Mouse (Mus musculus): ENCODE measurements around the gene Slc29a3.
"Not testable (repeated sequence)": the region's sequence is repeated elsewhere in the genome, so short reads cannot be mapped to it uniquely, and the experiment has no call there.

Gene Slc29a3

DNA sequence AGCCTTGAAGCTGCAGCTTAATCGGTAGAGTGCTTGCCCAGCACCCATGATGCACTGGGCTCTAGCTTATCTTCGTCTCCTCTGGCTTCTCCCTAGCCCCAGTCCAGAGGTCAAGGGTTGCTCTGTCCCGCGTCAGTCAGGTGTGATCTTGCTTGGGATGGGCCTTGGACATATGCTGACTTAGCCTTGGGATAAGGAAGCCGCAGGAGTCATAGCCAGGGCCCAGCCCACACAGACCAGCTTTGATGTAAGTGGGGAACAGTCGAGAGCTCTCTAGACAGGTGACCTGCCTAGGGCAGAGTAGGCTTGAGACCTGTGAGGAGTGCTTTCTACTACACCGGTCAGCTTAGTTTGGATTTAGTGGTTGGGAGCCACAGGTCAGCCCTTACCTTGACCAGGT is 14.8 kb upstream of the Slc29a3 start:
- DNase-seq (ENCODE audit: low read depth, low spot score) = no peak

DNA sequence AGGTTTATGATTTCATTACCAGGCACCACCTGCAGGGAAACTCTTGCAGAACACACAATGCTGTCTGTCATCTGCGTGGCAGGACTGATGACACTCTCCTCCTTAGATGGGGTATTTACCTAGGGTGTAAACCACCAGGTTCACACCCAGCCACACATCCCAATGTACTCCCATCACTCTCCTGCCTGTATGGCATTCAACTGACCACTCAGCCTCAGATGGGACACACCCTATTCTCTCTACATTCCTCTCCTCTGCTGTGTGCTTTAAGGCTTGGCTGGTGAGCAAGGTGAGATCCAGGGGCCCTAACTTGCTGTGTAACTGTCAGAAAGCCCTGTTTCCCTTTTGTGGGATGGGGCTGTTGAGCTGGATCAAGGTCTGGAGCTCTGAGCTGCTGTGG is 9.5 kb upstream of the Slc29a3 start:
- DNase-seq (ENCODE audit: low read depth, low spot score) = no peak

DNA sequence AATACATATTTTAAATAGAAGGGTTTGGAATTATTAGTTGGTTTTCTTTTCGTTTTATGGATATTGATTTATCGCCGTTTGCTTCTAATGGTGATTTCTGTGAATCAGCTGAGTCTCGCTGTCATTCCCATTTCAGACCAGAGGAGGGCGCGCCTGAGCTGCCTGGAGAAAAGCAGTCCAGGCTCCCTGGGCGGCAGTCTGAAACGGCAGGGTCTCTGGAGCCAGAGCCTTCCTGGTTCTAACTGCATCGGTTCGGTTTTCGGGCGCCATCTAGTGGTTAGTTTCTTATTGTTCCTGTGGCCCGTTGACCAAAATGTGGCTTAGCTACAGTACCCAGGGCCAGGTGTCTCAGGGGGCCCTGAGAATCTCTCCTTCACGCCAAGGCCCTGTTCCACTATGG is 7.8 kb upstream of the Slc29a3 start:
- DNase-seq (ENCODE audit: low read depth, low spot score) = peak; percentile 98

DNA sequence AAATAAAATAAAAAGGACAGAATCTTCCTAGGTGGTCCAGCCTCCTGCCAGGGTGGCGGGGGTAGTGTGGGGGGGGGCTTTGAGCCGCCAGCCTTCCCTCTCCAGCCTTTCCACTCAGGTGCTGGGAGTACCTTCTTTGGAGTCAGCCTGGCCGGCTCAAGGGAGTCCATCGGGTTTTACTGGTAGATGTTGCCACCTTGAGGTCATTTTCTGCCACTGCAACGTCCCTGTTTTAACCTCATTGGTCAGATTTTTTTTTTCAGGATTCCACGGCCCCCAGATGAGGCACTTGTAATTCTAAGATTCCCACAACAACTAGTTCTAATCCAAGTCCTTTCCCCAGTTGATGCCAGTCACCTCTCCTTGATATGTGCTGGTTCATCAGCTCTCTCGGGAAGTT is 4.4 kb upstream of the Slc29a3 start:
- DNase-seq (ENCODE audit: low read depth, low spot score) = peak; percentile 81

DNA sequence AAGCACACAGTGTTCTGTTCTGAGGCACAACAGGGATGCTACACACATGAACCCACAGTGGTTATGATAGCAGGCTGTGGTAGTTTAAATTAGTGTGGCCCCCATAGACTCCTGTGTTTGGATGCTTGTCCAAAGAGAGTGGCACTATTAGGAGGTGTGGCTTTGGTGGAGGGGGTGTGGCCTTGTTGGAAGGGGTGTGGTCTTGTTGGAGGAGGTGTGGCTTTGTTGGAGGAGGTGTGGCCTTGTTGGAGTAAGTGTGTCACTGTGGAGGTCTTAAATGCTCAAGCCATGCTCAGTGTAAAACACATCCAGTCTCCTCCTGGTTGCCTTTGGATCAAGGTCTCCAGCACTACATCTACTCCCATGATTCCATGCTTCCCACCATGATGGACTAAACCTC is 3.6 kb upstream of the Slc29a3 start:
- no peak for DNase-seq (ENCODE audit: low read depth, low spot score)

DNA sequence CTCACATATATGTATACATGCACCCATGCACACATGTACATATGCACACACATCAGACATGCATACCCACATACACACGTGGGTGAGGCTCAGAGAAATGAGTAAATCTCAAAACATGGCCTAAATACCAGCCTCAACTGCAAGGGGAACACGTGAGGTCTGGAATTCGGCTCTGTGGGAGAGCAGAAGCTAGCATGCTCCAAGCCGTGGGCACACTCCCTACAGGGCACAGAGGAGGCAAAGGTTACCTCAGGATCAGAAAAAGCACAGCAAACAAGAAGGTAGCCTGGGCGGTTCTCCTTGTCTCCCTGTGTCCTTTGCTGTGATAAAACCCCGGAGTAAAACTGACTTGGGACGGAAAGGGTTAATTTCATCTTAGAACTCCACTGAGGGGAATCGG is 1.3 kb upstream of the Slc29a3 start:
- no peak for DNase-seq (ENCODE audit: low read depth, low spot score)

DNA sequence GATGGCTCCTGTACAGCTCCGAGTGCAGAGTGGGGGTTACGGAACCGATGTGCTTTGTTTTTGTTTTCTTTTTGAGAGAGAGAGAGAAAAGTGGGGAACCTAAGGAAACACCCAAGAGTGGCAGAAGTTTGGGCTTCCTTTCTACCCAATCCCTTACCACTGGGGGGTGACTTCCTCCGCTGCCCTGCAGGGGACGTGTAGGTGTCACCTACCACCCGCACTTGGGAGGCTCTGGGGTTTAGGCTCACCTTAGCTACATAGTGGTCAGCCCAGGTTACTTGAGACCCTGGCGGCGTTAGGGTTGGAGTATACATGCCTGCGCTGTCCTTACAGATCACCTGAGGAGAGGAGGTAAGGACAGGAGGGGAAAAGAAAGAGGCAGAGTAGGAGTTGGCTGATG is 667 bp upstream of the Slc29a3 start:
- DNase-seq (ENCODE audit: low read depth, low spot score) = no peak

DNA sequence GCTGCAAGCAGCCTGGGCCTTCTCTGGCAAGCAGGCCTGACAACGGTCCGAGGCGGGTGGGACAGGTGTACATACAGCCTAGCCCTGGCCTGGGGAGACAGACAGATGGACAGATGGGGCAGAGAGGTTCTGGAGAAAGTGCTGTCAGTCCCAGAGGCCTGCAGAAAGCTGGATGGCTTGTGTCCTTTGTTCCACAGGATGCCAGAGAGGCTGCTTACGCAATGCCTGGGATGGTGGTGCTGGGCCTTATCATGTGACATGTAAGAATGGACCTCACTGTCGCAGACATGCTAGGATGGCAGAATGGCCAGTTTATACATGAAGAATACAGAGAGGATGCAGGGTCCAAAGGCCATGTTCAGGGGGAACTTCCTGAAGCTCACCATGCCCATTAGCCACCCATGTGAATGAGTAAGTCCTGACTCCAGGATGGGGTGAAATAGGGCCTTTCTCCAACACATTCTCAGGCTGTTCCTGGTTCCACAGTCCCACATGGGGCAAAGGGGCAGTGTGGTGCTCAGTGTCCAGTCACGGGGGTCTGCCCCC is 4.9 kb downstream of the Slc29a3 start:
- DNase-seq (ENCODE audit: low read depth, low spot score) = peak; percentile 58

DNA sequence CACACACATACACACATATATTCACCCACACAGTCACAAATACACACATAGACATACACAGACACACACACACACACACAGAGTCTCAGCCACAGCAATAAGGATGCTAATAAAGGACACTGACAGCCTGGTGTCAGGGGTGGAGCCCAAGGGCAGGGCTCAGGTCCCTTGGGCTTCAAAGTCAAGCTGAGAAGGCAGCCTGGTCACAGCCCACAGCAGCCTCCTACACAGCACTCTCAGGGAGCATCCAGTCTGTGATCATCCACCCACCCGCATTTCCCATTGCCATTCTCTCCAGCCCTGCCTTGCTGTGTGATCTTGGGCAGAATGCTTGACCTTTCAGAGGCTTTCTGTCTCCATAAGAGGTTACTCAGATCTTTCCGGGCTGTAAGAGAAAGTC is 6.1 kb downstream of the Slc29a3 start:
- peak; percentile 16 for DNase-seq (ENCODE audit: low read depth, low spot score)

DNA sequence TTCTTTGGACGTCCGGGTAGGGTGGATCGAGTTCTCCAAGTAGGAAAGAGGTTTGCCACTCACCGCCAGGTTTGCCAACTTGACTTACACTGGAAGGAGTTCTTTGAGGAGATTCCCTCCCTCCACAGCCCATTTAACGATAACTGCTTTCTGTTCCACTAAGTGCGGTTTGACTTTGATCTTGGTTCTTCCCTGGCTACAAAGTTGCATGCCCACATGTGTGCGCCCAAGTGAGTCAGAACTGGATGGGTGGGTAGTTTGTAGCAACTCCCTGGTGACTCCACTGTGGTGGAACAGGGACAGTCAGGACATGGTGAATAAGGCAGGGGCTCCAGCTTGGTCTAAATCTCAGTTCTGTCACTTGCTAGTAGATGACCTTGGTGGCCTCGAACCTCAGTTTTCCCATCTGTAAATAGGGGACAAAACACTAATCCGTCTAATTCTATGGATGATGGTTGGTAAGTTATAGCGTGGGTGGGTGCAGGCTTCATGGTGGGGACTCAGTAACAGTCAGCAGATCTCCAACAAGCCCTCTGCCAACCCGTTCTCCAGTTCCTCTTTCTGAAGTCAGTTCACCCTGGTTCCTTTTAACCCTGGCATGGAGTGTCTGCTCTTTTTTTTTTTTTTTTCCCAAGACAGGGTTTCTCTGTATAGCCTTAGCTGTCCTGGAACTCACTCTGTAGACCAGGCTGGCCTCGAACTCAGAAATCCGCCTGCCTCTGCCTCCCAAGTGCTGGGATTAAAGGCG is 7.9 kb downstream of the Slc29a3 start:
- DNase-seq (ENCODE audit: low read depth, low spot score) = peak; percentile 30

DNA sequence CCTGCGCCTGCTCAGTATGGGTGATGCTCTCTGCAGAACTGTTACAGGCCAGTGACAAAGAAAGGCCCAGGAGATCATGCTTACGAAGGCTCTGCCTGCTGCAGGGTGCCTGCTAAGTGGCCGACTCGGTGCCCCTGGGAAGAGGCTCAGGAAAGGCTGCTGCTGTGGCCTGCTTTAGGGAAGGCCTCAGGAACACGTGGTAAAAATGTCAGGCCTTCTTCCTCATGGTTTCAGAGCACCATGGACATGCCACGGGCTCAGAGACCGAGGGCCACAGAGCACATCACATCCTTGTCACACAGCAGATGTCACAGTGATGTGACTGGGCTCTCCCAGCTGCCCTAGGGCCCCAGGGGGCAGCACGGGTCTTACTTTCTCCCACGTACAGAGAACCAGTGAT is 8.9 kb downstream of the Slc29a3 start:
- no peak for DNase-seq (ENCODE audit: low read depth, low spot score)

DNA sequence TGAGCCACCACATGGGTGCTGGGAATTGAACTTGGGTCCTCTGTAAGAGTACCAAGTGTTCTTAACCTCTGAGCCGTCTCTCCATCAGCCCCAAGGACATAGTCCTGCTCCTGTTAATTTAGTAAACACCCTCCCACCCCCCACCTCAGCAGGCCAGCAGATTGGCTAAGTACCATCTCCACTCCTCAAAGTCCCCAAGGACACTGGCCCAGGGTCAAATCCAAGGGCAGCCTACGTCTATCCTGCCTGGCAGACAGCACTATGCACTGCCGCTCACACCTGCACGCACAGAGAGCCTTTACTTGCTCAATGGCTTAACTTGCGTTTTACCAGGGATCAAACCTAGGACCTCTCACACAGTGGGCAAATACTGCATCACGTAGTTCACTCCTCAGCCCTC is 9.7 kb downstream of the Slc29a3 start:
- no peak for DNase-seq (ENCODE audit: low read depth, low spot score)

DNA sequence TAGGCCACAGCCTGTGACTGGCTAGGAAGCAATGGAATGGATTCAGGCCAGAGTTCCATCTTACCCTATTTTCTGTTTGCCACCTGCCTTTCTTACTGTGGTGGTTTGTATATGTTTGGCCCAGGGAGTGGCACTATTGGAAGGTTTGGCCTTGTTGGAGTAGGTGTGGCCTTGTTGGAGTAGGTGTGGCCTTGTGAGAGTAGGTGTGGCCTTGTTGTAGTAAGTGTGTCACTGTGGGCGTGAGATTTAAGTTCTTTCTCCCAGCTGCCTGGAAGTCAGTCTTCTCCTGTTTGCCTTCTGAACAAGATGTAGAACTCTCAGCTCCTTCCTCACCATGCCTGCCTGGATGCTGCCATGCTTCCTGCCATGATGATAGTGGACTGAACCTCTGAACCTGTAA is 10.3 kb downstream of the Slc29a3 start:
- not testable (repeated sequence) for DNase-seq (ENCODE audit: low read depth, low spot score)

DNA sequence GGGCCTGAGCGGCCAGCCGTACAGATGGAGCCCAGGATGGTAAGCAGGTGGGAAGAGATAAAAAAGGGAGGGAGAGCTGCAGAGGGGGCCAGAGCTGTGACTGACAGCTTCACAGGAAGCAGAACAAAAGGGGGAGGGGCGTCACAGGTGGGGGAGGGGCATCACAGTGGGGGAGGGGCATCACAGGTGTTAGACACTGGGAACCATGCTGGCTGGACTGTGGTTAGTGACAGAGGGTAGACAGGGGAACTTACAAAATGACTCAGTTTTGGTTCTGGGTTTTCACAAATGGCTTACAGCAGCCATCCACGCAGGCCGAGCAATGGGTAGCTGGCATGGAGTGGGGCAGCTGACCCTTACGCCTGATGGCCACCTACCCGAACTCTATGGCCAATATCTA is 11.2 kb downstream of the Slc29a3 start:
- DNase-seq (ENCODE audit: low read depth, low spot score) = no peak

DNA sequence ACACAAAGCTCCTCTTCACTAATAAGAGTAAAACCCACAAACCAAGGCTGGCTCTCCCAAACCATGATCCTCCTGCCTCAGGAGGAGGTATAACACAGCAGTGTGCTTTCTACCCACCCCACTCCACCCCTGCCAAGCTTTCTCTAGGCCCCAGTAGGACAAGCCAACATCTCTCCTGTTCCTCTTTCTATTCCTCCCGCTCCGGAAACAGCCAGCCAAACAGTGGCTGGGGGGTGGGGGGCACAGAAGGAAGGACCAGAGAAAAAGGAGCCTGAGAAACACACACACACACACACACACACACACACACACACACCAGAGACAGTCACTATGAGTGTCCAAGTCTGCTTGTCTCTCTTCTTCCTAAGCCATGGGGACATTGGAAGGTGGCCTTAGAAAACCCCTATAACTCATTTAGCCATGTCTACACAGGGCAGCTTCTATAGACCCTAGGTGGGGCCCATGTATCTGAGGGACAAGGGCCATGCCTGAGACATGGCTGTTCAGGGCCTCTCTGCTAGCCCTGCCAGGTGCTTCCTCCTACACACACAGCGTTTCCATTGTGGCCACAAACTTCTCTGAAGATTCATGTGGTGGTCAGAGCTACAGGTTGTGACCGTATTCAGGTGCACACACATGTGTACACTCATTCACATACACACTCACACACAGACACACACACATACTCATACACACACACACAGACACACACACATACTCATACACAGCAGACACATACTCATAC is 12.8 kb downstream of the Slc29a3 start:
- DNase-seq (ENCODE audit: low read depth, low spot score) = peak; percentile 36

DNA sequence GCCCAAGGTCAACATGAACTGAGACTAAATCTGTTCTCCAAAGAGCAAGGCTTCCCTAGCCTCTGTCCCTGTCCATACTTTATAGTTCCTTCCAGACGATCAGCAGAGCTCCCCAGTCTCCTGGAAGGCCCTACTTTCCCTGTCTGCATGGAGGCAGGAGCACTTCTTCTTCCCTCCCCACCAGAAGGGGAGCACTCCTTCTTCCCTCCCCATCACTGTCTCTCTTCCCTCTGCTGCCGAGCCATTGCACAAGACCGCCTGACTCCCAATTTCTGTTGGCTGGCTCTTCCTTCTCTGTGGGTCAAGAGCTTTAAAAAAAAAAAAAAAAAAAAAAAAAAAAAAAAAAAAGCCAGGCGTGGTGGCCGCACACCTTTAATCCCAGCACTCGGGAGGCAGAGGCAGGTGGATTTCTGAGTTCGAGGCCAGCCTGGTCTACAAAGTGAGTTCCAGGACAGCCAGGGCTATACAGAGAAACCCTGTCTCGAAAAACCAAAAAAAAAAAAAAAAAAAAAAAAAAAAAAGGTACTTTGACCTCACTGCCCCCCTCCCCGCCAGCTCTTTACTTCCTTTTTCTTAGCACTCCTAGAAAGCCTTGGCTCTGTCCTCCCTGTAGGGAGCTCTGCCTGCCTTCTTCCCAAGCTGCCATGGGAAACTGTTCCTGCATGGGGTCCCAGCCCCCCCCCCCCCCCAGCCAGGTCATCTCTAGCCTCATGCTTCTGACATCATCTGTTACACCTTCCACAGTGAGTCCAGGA is 14.5 kb downstream of the Slc29a3 start:
- peak; percentile 43 for DNase-seq (ENCODE audit: low read depth, low spot score)

DNA sequence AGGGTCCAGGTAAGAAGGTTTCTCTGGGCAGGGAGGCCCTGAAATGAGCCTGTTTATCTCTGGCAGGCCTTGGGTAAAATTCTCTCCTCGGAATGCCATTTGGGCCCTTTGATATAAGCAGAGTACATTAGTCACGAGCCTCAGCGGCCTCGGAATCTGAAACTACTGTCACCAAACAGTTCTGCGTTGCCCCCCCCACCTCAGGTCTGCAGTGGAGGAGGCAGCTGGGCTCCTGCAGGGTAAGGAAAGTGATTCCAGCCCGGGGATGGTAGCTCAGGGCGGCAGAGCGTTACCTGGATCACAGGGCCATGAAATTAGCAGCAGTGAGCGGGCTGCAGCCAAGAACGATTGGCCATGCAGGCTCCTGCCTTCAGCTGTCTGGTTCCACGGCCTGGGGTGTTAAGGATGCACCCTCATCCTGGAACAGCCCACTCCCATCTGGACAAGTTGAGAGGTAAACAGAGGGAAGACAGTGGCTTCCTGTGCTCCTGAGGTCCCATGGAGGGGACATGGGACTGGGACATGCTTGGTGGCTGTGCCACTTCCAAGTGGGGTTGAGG is 15.3 kb downstream of the Slc29a3 start:
- no peak for DNase-seq (ENCODE audit: low read depth, low spot score)

DNA sequence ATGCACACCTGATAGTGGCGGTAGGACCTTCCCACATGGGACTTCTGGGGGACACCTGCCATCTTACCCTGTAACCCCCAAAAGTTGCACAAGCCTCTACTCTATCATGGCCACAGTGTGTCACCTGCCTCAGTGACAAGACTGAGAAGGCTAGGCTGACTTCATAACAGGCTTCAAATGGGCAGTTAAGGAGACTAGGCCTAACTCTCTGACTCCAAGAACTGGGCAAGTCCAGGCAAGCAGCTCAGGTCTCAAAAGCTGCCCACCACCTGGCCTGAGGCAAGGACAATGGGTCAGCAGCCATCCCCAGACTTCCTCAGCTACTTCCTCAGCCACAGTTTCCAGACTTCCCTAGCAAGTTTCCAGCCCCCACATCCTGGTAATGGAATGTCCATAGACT is 16.9 kb downstream of the Slc29a3 start:
- no peak for DNase-seq (ENCODE audit: low read depth, low spot score)

DNA sequence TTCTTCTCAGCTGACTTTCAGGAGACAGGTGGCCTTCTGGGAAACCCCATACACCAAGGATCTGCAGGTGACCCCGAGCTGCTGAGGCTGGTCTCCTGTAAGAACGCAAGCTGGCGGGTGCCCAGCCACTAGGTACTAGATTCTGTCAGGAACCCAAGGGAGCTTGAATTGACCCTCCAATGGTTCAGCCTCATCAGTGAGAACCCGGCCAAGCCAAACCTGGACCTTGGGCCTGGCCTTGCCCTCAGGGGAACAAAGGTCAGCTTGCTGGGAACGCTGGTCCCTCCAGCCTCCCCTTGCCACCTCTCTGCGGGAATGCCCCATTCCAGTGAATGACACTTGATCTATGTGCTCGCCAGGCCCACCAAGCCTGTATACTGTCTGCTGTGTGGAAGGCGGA is 19.1 kb downstream of the Slc29a3 start:
- no peak for DNase-seq (ENCODE audit: low read depth, low spot score)

DNA sequence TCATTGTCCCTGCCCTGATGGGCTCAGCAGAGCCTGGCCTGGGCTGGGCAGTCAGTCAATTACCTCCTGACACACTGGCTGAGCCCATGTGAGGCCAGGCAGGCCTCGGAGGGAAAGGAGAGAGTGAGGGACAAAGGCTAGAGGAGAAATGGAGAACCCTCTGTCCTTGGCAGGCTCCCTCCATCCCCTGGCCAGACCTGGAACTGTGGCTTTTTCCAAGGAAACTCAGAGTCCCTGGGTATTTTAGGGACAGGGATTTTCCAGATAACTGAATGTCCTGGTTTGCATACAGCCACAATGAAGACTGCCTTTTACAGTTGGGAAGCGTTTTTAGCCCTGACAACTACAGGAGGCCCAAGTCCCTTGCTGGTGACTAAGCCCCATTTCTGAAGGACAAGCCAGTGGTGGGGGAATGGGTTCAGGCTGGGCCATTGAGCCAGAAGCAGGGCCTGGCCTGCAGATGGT is 20.2 kb downstream of the Slc29a3 start:
- DNase-seq (ENCODE audit: low read depth, low spot score) = peak; percentile 35

DNA sequence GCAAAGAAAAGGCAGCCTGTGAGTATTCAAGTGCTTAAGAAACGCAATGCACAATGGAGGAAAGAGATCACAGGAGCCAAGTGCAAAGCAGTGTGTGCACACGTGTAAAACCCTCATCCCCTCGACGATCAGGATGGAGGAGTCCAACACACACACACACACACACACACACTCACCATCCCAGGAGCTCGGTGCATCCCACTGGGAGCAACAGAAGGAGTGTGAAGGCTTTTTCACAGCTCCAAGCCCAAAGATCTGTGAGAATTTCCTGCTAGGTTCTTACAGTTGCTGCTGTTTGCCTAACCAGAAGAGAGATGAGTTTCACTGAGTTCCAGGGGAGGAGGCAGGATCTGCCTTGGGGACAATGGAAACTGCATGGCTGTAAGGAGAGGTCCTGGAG is 20.9 kb downstream of the Slc29a3 start:
- DNase-seq (ENCODE audit: low read depth, low spot score) = peak; percentile 46

DNA sequence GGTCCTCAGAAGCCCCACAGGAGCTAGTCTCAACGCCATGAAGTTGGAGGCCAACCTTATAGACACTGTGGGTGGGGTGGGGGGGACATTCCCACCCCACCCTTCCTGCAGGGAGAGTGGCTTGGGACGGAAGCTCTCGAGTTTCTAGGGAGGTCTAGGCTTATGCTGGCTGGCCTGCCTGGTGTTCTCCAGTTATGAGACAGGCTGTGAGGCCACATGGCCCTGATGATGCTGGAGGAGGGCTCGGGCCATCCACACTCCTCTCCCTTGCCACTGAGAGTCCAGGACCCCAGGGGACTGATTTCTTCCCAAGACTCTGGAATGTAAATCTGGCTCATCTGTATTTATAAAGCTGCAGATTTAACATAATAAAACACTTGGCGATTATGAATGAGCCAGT is 25.3 kb downstream of the Slc29a3 start:
- DNase-seq (ENCODE audit: low read depth, low spot score) = no peak
